Mouse (Mus musculus) left cerebral cortex, adult 2 months (tissue): Measurements from ENCODE around the gene Ccr1l1. TPM values are rescaled to one million over a fixed set of nuclear protein-coding genes. Genes with fewer than 3 reads are reported as not detected.

Source experiments
- DNase-seq, 2 experiments: peaks; one replicate each; pipeline ENCODE4 v3.0.0; 2021 to 2022; ENCODE audit warnings: low spot score in 2 of 2, mixed read lengths in 1 of 2; ENCODE audit errors: extremely low spot score in 1 of 2
- H3K27ac ChIP-seq: fragments of 200-600 bp; 2 replicates; pipeline ENCODE4 v1.8.1; 2022
- H3K4me3 ChIP-seq: fragments of 200-600 bp; 2 replicates; pipeline ENCODE4 v1.8.1; 2022
- CTCF ChIP-seq: fragments of 200-600 bp; IDR thresholded peaks from 2 replicates; pipeline ENCODE4 v1.8.1; 2022; ENCODE audit warnings: antibody characterized with exemption, mild to moderate bottlenecking, moderate library complexity
- intact Hi-C: fragments of 180-260 bp; cut with DNase I; formaldehyde crosslinking; loops from one replicate; pipeline ENCODE4 v1.15.1; 2025
- total RNA-seq, 2 experiments: library from RNA; stranded (reverse); gene quantifications; 2 replicates each; pipeline ENCODE4 v1.2.3; 2021

Ccr1l1 gene
- total RNA-seq, 2 experiments from 2014 or later = not detected

- DNase-seq = no peak
- no peak for TF ChIP-seq CTCF
- intact Hi-C loops = no loop called here
- no peak overlapping the region for H3K27ac ChIP-seq
- no peak overlapping the region for H3K4me3 ChIP-seq
Observed at GRCm38 (mm10) chr9:123932911-123933675, 45.1 kb downstream of the Ccr1l1 start.

- no peak for DNase-seq
- TF ChIP-seq CTCF = no peak
- no peak overlapping the region for H3K27ac ChIP-seq
- intact Hi-C loops = no loop called here
- H3K4me3 ChIP-seq = no peak overlapping the region
Observed at GRCm38 (mm10) chr9:123931761-123932700, 46.2 kb downstream of the Ccr1l1 start.

- TF ChIP-seq CTCF = no peak
Observed at GRCm38 (mm10) chr9:123930926-123931325, 47.3 kb downstream of the Ccr1l1 start.

GRCm38 (mm10) chr9:123930476-123930875 lies 47.7 kb downstream of the Ccr1l1 start:
- no peak for DNase-seq
- Histone ChIP-seq H3K27ac (peak overlapping the region; percentile 44), H3K4me3 (no peak overlapping the region)
- no peak for TF ChIP-seq CTCF
- intact Hi-C loops = no loop called here

More at GRCm38 (mm10) chr9:123930926-123931325, 47.3 kb downstream of the Ccr1l1 start:
- Histone ChIP-seq H3K4me3 (no peak overlapping the region), H3K27ac (peak overlapping the region; percentile 44; the same call in 1 of the 2 replicates)
- DNase-seq = no peak
- intact Hi-C loops = no loop called here

- no peak overlapping the region for H3K4me3 ChIP-seq
- H3K27ac ChIP-seq = peak overlapping the region; percentile 32; the same call in 1 of the 2 replicates
- no peak for DNase-seq
- intact Hi-C loops = no loop called here
- TF ChIP-seq CTCF = no peak
Observed at GRCm38 (mm10) chr9:123929936-123930335, 48.3 kb downstream of the Ccr1l1 start.

GRCm38 (mm10) chr9:123928759-123929246 lies 49.4 kb downstream of the Ccr1l1 start:
- no peak for DNase-seq
- intact Hi-C loops = no loop called here
- peak overlapping the region; percentile 5; the same call in 1 of the 2 replicates for H3K27ac ChIP-seq
- TF ChIP-seq CTCF = peak; percentile 30
- H3K4me3 ChIP-seq = no peak overlapping the region

- H3K27ac ChIP-seq = no peak overlapping the region; the same call in 1 of the 2 replicates
- intact Hi-C loops = no loop called here
- no peak for TF ChIP-seq CTCF
Observed at GRCm38 (mm10) chr9:123928118-123928758, 50.0 kb downstream of the Ccr1l1 start.

GRCm38 (mm10) chr9:123927281-123927960 lies 50.8 kb downstream of the Ccr1l1 start:
- no peak for TF ChIP-seq CTCF
- Histone ChIP-seq H3K27ac (peak overlapping the region; percentile 28; the same call in 1 of the 2 replicates), H3K4me3 (no peak overlapping the region)
- DNase-seq = no peak
- intact Hi-C loops = no loop called here

More at GRCm38 (mm10) chr9:123928118-123928758, 50.0 kb downstream of the Ccr1l1 start:
- no peak overlapping the region for H3K4me3 ChIP-seq
- no peak for DNase-seq

Other genes starting within 250 kb of the Ccr1l1 start
- not detected for gene Cxcr6, start 171.9 kb downstream of the Ccr1l1 start, total RNA-seq
- gene Fyco1, start 126.5 kb downstream of the Ccr1l1 start, total RNA-seq = 10 to 100 TPM; 29.4 to 30.2 TPM
- gene Xcr1, start 116.4 kb downstream of the Ccr1l1 start, total RNA-seq = not detected
- gene Ccr1, start 9.7 kb downstream of the Ccr1l1 start, total RNA-seq = under 1 TPM in 1 of 2 experiments, not detected in 1; 0.38 TPM
- gene Ccr3, start 43.6 kb upstream of the Ccr1l1 start, total RNA-seq = not detected
- gene Ccr2, start 123.5 kb upstream of the Ccr1l1 start, total RNA-seq = under 1 TPM in 1 of 2 experiments, not detected in 1; 0.23 TPM
- 1 to 10 TPM; 3.3 to 5.0 TPM for gene Ccr5, start 143.1 kb upstream of the Ccr1l1 start, total RNA-seq